Mouse (Mus musculus) induced T-regulatory cell, adult 2 months (primary cell): ENCODE measurements around the gene Wnt5b.
A peak's percentile ranks its signal among the peaks of the same experiment; 100 is the strongest.

Experiments used
- DNase-seq: peaks from one replicate; pipeline ENCODE4 v3.0.0-alpha.2; 2012; ENCODE audit warnings: low read depth

The Wnt5b gene

GRCm38 (mm10) chr6:119386821-119387220 lies 157.3 kb downstream of the Wnt5b start:
- DNase-seq = no peak

GRCm38 (mm10) chr6:119386421-119386820 lies 157.7 kb downstream of the Wnt5b start:
- DNase-seq = peak; percentile 77

- DNase-seq = no peak
Observed at GRCm38 (mm10) chr6:119385668-119386067, 158.5 kb downstream of the Wnt5b start.
